Mouse (Mus musculus) heart, adult 2 months (tissue): Measurements from ENCODE around the gene Chga. TPM values are rescaled to one million over a fixed set of nuclear protein-coding genes. Genes with fewer than 3 reads are reported as not detected.

Experiments
- DNase-seq, 2 experiments: peaks; one replicate each; pipeline ENCODE4 v3.0.0; 2021
- H3K27ac ChIP-seq: fragments of 200-600 bp; 2 replicates; pipeline ENCODE4 v1.8.1; 2022
- H3K27me3 ChIP-seq: fragments of 200-500 bp; 2 replicates; pipeline ENCODE4 v1.6.1; 2012; ENCODE audit warnings: mild to moderate bottlenecking, low read length, inconsistent platforms, mixed read lengths; ENCODE audit not compliant: control insufficient read depth, insufficient read depth
- H3K36me3 ChIP-seq: fragments of 200-500 bp; 2 replicates; pipeline ENCODE4 v1.6.1; 2012; ENCODE audit warnings: low read length, inconsistent platforms; ENCODE audit not compliant: control insufficient read depth, insufficient read depth
- H3K4me1 ChIP-seq: fragments of 200-500 bp; 2 replicates; pipeline ENCODE4 v1.6.1; 2011; ENCODE audit warnings: low read length; ENCODE audit not compliant: control insufficient read depth, insufficient read depth
- H3K4me3 ChIP-seq: fragments of 200-600 bp; 2 replicates; pipeline ENCODE4 v1.8.1; 2022
- H3K79me2 ChIP-seq: fragments of 200-500 bp; replicated peaks from 2 replicates; pipeline ENCODE4 v1.6.1; 2012; ENCODE audit warnings: mild to moderate bottlenecking, inconsistent platforms, low read length, moderate library complexity, mixed read lengths; ENCODE audit not compliant: control insufficient read depth, insufficient read depth
- H3K9ac ChIP-seq: fragments of 200-500 bp; 2 replicates; pipeline ENCODE4 v1.6.1; 2012; ENCODE audit warnings: low read depth, mild to moderate bottlenecking, control low read depth, inconsistent platforms, low read length, mixed read lengths
- CTCF ChIP-seq: fragments of 200-600 bp; IDR thresholded peaks from 2 replicates; pipeline ENCODE4 v1.8.1; 2022; ENCODE audit warnings: antibody characterized with exemption, mild to moderate bottlenecking, moderate library complexity
- EP300 ChIP-seq: fragments of 200-500 bp; IDR thresholded peaks from 2 replicates; pipeline ENCODE4 v1.6.1; 2011; ENCODE audit warnings: low read depth, low read length, control low read depth; ENCODE audit not compliant: insufficient read depth
- POLR2A ChIP-seq: fragments of 200-500 bp; IDR thresholded peaks from 2 replicates; pipeline ENCODE4 v1.6.1; 2011; ENCODE audit warnings: mild to moderate bottlenecking, low read depth, low read length, control low read depth; ENCODE audit not compliant: insufficient read depth
- WGBS: fragments of 180-500 bp; shearing (Covaris S2); methylation state at CpG from one replicate; pipeline ENCODE4 v1.1.7; 2018; 5-methylcytosine and 5-hydroxymethylcytosine counted together
- intact Hi-C: fragments of 180-260 bp; cut with DNase I; formaldehyde crosslinking; loops from one replicate; pipeline ENCODE4 v1.15.1; 2025
- polyA plus RNA-seq: library from polyadenylated mRNA; depleted of rRNA; stranded (reverse); fragments of >200 nt; gene quantifications from 2 replicates; pipeline ENCODE4 v1.2.3, GENCODE M21; 2012; rRNA removed
- total RNA-seq, 2 experiments: library from RNA; stranded (reverse); gene quantifications; 2 replicates each; pipeline ENCODE4 v1.2.3; 2021

The Chga gene
- total and polyA plus RNA-seq, 3 experiments = 0.06 TPM; not detected in 2

DNA sequence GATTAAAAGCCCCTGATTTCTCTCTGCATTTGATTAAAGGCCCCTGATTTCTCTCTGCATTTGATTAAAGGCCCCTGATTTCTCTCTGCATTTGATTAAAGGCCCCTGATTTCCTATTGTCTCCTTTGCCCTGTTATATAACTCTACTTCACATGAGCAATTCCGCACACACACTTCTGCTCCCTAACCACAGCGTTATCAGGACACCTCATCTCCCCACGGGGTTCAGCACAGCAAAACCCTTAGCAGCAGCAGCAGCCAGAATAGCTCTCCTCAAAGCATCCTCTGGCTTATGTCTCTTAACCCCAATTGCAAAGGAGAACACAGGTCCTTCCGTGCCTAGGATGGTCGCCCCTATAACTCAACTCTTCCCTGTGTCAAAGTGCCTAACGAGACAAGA is 50.8 kb downstream of the Chga start:
- no peak for TF ChIP-seq EP300
- no peak for TF ChIP-seq POLR2A
- TF ChIP-seq CTCF = no peak
- Histone ChIP-seq H3K9ac (no peak overlapping the region), H3K79me2 (no peaks in the 10 kb centered on the region), H3K4me3 (no peak overlapping the region), H3K27ac (no peak overlapping the region), H3K27me3 (no peaks in the 10 kb centered on the region), H3K36me3 (no peaks in the 10 kb centered on the region), H3K4me1 (peaks cover under 1% of the 10 kb centered on the region)
- WGBS = 88% methylated on average over 6 of the region's 6 CpGs
- DNase-seq = no peak
- intact Hi-C loops = no loop called here

DNA sequence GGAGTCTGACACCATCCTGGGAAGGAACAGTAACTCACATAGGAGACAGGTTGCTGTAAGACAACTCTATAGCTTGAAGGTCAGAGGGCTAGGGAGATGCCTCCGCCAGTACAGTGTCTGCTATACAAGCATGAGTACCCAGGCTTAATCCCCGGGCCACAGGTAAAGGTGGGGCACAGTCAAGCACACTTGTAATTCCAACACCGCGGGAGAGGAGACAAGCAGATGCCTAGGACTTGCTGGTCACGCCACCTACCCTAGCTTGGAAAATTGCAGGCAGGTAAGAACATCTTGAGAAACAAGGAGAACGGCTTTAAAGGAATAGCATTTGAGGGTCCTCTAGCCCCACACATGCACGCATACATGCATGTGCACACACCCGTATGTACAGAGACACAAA is 52.3 kb downstream of the Chga start:
- intact Hi-C loops = no loop called here
- H3K79me2 ChIP-seq = no peaks in the 10 kb centered on the region
- WGBS = 92% methylated on average over 8 of the region's 8 CpGs
- TF ChIP-seq EP300 (no peak), POLR2A (no peak), CTCF (no peak)
- no peak overlapping the region for H3K4me3 ChIP-seq
- no peaks in the 10 kb centered on the region; the same call in 1 of the 2 replicates for H3K4me1 ChIP-seq
- H3K36me3 ChIP-seq = no peaks in the 10 kb centered on the region
- H3K27ac ChIP-seq = no peak overlapping the region
- DNase-seq = no peak
- no peaks in the 10 kb centered on the region for H3K27me3 ChIP-seq
- no peak overlapping the region for H3K9ac ChIP-seq

DNA sequence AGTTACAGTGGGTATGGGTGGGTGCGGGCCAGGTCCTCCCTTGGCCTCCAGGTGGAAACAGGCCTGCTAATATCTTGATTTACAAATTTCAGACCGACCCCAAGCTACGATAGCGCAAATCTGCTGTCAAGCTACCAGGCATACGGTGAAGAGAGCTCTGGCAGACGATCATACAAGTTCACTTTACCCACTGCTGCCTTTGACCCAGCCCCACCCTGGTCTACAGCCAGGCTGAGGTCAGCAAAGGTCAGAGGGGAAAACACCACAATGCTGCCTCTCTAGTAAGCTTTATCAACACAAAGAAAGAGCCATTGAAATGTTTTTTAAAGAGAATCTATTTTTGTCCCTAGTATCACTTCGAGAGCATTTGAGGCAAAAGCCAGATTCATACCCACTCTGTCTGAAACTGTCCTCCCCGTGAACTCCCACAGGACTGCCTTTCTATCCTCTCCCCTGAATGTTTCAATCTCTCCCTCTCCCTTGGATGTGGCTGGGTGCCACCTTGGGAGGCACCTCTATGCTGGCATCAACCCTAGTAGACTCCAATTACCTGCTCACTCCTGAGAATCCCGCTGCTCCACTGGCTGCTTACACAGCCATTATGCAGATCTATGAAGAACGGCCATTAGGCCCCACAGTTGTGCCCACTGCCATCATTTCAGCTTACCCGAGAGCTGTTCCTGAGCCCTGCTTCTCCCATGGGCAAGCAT is 53.2 kb downstream of the Chga start:
- TF ChIP-seq POLR2A = no peak
- TF ChIP-seq EP300 = no peak
- TF ChIP-seq CTCF = no peak
- H3K27ac ChIP-seq = no peak overlapping the region
- intact Hi-C loops = no loop called here
- no peak overlapping the region for H3K9ac ChIP-seq
- DNase-seq = no peak
- no peaks in the 10 kb centered on the region; the same call in 1 of the 2 replicates for H3K4me1 ChIP-seq
- H3K27me3 ChIP-seq = no peaks in the 10 kb centered on the region
- WGBS = 58% methylated on average over 11 of the region's 11 CpGs
- no peaks in the 10 kb centered on the region for H3K79me2 ChIP-seq
- no peaks in the 10 kb centered on the region for H3K36me3 ChIP-seq
- no peak overlapping the region for H3K4me3 ChIP-seq

DNA sequence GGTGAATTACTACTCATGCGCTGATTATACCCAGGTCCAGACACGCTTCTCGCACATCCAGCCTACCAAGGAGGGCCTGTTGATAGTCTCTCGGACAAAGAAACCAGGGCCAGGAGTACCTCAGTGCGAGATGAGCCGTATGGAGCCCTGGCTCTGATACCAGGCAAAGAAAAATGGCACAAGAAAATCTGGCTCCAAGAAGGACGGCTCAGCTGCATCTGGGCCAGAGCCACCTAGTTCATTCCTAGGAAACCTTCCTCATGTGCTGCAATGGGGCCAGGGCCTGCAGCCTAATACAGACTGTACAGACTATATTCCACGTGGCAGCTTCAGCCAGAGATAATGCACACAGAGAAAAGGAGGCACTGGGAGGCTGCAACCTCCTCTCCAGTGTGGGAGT is 56.2 kb downstream of the Chga start:
- H3K4me1 ChIP-seq = no peaks in the 10 kb centered on the region; the same call in 1 of the 2 replicates
- H3K36me3 ChIP-seq = no peaks in the 10 kb centered on the region
- H3K79me2 ChIP-seq = no peaks in the 10 kb centered on the region
- DNase-seq = no peak
- no peaks in the 10 kb centered on the region for H3K27me3 ChIP-seq
- TF ChIP-seq EP300 (no peak), CTCF (no peak), POLR2A (no peak)
- no peak overlapping the region for H3K4me3 ChIP-seq
- no peak overlapping the region for H3K27ac ChIP-seq
- 90% methylated on average over 8 of the region's 8 CpGs for WGBS
- intact Hi-C loops = no loop called here
- H3K9ac ChIP-seq = no peak overlapping the region

DNA sequence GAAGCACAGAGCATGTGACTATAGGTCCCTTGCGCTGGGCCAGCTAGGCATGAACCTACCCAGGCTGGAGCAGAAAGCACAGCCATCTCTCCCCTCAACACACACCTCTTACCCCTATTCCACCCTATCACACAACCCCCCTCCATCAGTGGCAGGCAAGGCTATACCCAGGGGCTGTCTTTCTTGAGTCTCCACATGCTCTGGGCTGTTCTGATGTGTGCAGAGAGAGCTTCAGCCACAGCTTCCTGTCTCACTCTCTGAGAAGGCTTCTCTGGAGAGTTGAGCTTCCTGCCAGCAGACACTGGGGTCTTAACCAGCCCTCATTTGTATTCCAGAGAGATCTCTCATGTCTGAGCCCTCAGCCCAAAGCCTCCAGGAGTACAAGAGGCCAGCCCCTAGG is 57.7 kb downstream of the Chga start:
- no peak overlapping the region for H3K27ac ChIP-seq
- intact Hi-C loops = no loop called here
- no peaks in the 10 kb centered on the region for H3K36me3 ChIP-seq
- 100% methylated on average over 1 of the region's 1 CpGs for WGBS
- H3K9ac ChIP-seq = no peak overlapping the region
- DNase-seq = no peak
- no peaks in the 10 kb centered on the region for H3K79me2 ChIP-seq
- no peak for TF ChIP-seq POLR2A
- no peak for TF ChIP-seq CTCF
- H3K27me3 ChIP-seq = no peaks in the 10 kb centered on the region
- no peak overlapping the region for H3K4me3 ChIP-seq
- H3K4me1 ChIP-seq = peaks cover 2% of the 10 kb centered on the region

DNA sequence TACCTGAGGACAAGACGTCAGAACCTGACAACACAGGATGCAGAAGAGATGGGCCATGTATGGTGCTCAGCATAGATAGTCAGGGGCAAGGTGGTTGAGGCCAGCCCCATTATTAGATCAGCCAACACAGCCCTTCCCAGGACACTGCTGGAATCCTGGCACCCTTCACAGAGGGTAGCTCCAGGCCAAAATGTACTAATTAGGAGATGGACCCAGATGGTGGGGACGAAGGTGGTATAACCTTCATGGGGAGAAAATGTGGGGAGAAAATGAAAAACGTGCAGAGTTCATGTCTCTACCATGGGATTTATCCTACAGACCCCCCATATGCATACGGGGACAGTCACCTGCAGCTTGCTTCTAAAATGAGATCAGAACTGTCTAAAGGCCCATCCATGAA is 58.6 kb downstream of the Chga start:
- H3K79me2 ChIP-seq = no peaks in the 10 kb centered on the region
- intact Hi-C loops = no loop called here
- no peak overlapping the region for H3K4me3 ChIP-seq
- H3K4me1 ChIP-seq = peaks cover 2% of the 10 kb centered on the region
- no peak for DNase-seq
- WGBS = 92% methylated on average over 4 of the region's 4 CpGs
- H3K27ac ChIP-seq = no peak overlapping the region
- no peaks in the 10 kb centered on the region for H3K27me3 ChIP-seq
- no peak overlapping the region for H3K9ac ChIP-seq
- TF ChIP-seq POLR2A (no peak), CTCF (no peak), EP300 (no peak)
- H3K36me3 ChIP-seq = no peaks in the 10 kb centered on the region

Other genes with a start within 250 kb of the Chga start
- 10 to 100 TPM; 59.9 to 63.5 TPM for gene Lgmn, start 115.2 kb upstream of the Chga start, total RNA-seq
- 78.2 and 115 TPM in 2 replicates for gene Lgmn, start 115.2 kb upstream of the Chga start, polyA plus RNA-seq
- 10 to 100 TPM; 25.1 to 28.0 TPM for gene Golga5, start 85.8 kb upstream of the Chga start, total RNA-seq
- gene Golga5, start 85.8 kb upstream of the Chga start, polyA plus RNA-seq = 10.1 and 17.2 TPM in 2 replicates
- gene Itpk1, start 150.0 kb downstream of the Chga start, total RNA-seq = 1 to 10 TPM; 7.9 to 9.5 TPM
- 11.6 and 11.9 TPM in 2 replicates for gene Itpk1, start 150.0 kb downstream of the Chga start, polyA plus RNA-seq
- gene Moap1, start 188.7 kb downstream of the Chga start, total RNA-seq = 1 to 10 TPM; 7.0 to 7.5 TPM
- gene Moap1, start 188.7 kb downstream of the Chga start, polyA plus RNA-seq = 0.51 TPM in 1 of 2 replicates, not detected in the other
- 1 to 10 TPM; 4.5 to 4.6 TPM for gene Tmem251, start 188.8 kb downstream of the Chga start, total RNA-seq
- gene Tmem251, start 188.8 kb downstream of the Chga start, polyA plus RNA-seq = 1.8 and 4.0 TPM in 2 replicates
- gene Gm28051, start 202.8 kb downstream of the Chga start, total RNA-seq = not detected
- not detected in 2 replicates for gene Gm28051, start 202.8 kb downstream of the Chga start, polyA plus RNA-seq
- gene Gon7, start 202.8 kb downstream of the Chga start, total RNA-seq = 10 to 100 TPM in 1 of 2 experiments, 1 to 10 TPM in 1; 9.8 to 10.4 TPM
- 5.9 and 7.0 TPM in 2 replicates for gene Gon7, start 202.8 kb downstream of the Chga start, polyA plus RNA-seq
- 10 to 100 TPM; 22.8 to 24.6 TPM for gene Ubr7, start 203.0 kb downstream of the Chga start, total RNA-seq
- 12.3 and 22.8 TPM in 2 replicates for gene Ubr7, start 203.0 kb downstream of the Chga start, polyA plus RNA-seq
- 1 to 10 TPM; 3.8 to 4.2 TPM for gene Gm20604, start 203.7 kb downstream of the Chga start, total RNA-seq
- 2.9 and 4.9 TPM in 2 replicates for gene Gm20604, start 203.7 kb downstream of the Chga start, polyA plus RNA-seq